In genomic region chr17:65950183-65950582, GRCm38 (mm10) we compare ENCODE assay signal across 8 mouse cellular contexts. TPM values are rescaled to one million over a fixed set of nuclear protein-coding genes. Genes with fewer than 3 reads are reported as not detected.
DNase-seq lines count a peak whose midpoint lies in the region; ATAC-seq and TF ChIP-seq lines count a peak whose summit lies in the region.

No protein-coding gene starts in this region.

- no peaks in the 10 kb centered on the region for H3K79me3 ChIP-seq in C2C12 (ENCODE audit: low read depth)

- H3K4me3 ChIP-seq in heart, embryonic 10.5 days = peak overlapping the region; percentile 96
- peak overlapping the region; percentile 59 for H3K4me3 ChIP-seq in C2C12 (ENCODE audit: insufficient read depth, poor library complexity, severe bottlenecking)
- peak overlapping the region; percentile 95 for H3K4me3 ChIP-seq in intestine, embryonic 16.5 days (ENCODE audit: low read length)
- H3K4me3 ChIP-seq in small intestine, adult 2 months (ENCODE audit: low read depth, low read length) = peak overlapping the region; percentile 88

- peaks cover 19% of the 10 kb centered on the region for H3K79me2 ChIP-seq in C2C12 (ENCODE audit: control insufficient read depth, insufficient read depth)

- WGBS in heart, embryonic 10.5 days = 39% methylated on average over 7 of the region's 7 CpGs
- WGBS in intestine, embryonic 16.5 days = 29% methylated on average over 7 of the region's 7 CpGs
- 21% methylated on average over 7 of the region's 7 CpGs for WGBS in small intestine, adult 2 months

- H3K4me1 ChIP-seq in heart, embryonic 10.5 days = peaks cover 18% of the 10 kb centered on the region; the same call in 1 of the 2 replicates
- peaks cover 5% of the 10 kb centered on the region; the same call in 1 of the 2 replicates for H3K4me1 ChIP-seq in intestine, embryonic 16.5 days (ENCODE audit: control insufficient read depth, insufficient read depth, low read length)
- 0 out of 2 replicates have a peak, but pooled peaks cover 4% of the 10 kb centered on the region for H3K4me1 ChIP-seq in small intestine, adult 2 months (ENCODE audit: control insufficient read depth, insufficient read depth, insufficient read length, low read length)

- intact Hi-C loops in heart, postnatal 25 days (cut with DNase I) = loop anchor here (2.0 to 5.0 kb wide), 3 partner anchors 63 to 152 kb away; partner anchors contain the start of genes Ndufv2 and Ralbp1

- peak; percentile 4; the same call in 1 of the 2 replicates for ATAC-seq in intestine, embryonic 16.5 days

- peak overlapping the region; percentile 95 for H3K9ac ChIP-seq in intestine, embryonic 16.5 days (ENCODE audit: low read depth, low read length)

- no peak for TF ChIP-seq POLR2A in small intestine, adult 2 months (IDR thresholded peaks at IDR 0.05; ENCODE audit: low read depth, low read length)

- H3K4me2 ChIP-seq in intestine, embryonic 16.5 days (ENCODE audit: low read depth, low read length) = peak overlapping the region; percentile 63

- TF ChIP-seq CTCF in C2C12 (IDR thresholded peaks at IDR 0.05; ENCODE audit: control insufficient read depth, insufficient read depth, insufficient read length) = no peak
- TF ChIP-seq CTCF in small intestine, adult 2 months (IDR thresholded peaks at IDR 0.05; ENCODE audit: extremely low read depth, insufficient read length, insufficient replicate concordance, low read depth, low read length) = no peak

- no peaks in the 10 kb centered on the region for H3K27me3 ChIP-seq in heart, embryonic 10.5 days (ENCODE audit: insufficient read depth, poor library complexity, severe bottlenecking)
- H3K27me3 ChIP-seq in C2C12 (ENCODE audit: control insufficient read depth, insufficient read depth, insufficient read length) = no peaks in the 10 kb centered on the region
- no peaks in the 10 kb centered on the region for H3K27me3 ChIP-seq in intestine, embryonic 16.5 days (replicated peaks; ENCODE audit: control insufficient read depth, insufficient read depth, low read length)
- no peaks in the 10 kb centered on the region for H3K27me3 ChIP-seq in small intestine, adult 2 months (ENCODE audit: control insufficient read depth, insufficient read depth, low read length)

- H3ac ChIP-seq in C2C12 (ENCODE audit: control insufficient read depth, insufficient read length, low read depth) = peak overlapping the region; percentile 71

- peak overlapping the region; percentile 98 for H3K27ac ChIP-seq in heart, embryonic 10.5 days
- H3K27ac ChIP-seq in intestine, embryonic 16.5 days (ENCODE audit: low read length) = peak overlapping the region; percentile 79; the same call in 1 of the 2 replicates
- no peak overlapping the region for H3K27ac ChIP-seq in small intestine, adult 2 months (ENCODE audit: insufficient read depth, low read depth, low read length)

- no peak for DNase-seq in heart, embryonic 10.5 days (ENCODE audit: low spot score)
- no peak for DNase-seq in heart, postnatal 25 days (ENCODE audit: low spot score)
- peak; percentile 30 to 40 for DNase-seq in cerebellum, postnatal 36 days
- no peak for DNase-seq in urinary bladder, postnatal 4 days (ENCODE audit: low spot score in 2 of 2)
- DNase-seq in gastrocnemius, postnatal 10 days = no peak

- H3K36me3 ChIP-seq in heart, embryonic 10.5 days = peaks cover 23% of the 10 kb centered on the region
- H3K36me3 ChIP-seq in C2C12 (ENCODE audit: control insufficient read depth, insufficient read depth) = peaks cover 22% of the 10 kb centered on the region
- H3K36me3 ChIP-seq in intestine, embryonic 16.5 days (ENCODE audit: control insufficient read depth, insufficient read depth, low read length) = no peaks in the 10 kb centered on the region; the same call in 1 of the 2 replicates
- H3K36me3 ChIP-seq in small intestine, adult 2 months (ENCODE audit: control insufficient read depth, insufficient read depth, low read length) = peaks cover 9% of the 10 kb centered on the region

- no peaks in the 10 kb centered on the region for H3K9me3 ChIP-seq in heart, embryonic 10.5 days
- H3K9me3 ChIP-seq in intestine, embryonic 16.5 days (ENCODE audit: control insufficient read depth, low read length) = no peaks in the 10 kb centered on the region

TF ChIP-seq in C2C12, 6 proteins besides CTCF, POLR2A, EP300 and RAD21:
- TF ChIP-seq MYOD1 (IDR thresholded peaks at IDR 0.05; ENCODE audit: control insufficient read depth, insufficient read length, low read depth) = no peak
- no peak for TF ChIP-seq FOSL1 (IDR thresholded peaks at IDR 0.05; ENCODE audit: insufficient read depth, low read length, poor library complexity, severe bottlenecking)
- TF ChIP-seq MYOG (IDR thresholded peaks at IDR 0.05; ENCODE audit: control insufficient read depth, extremely low read depth, insufficient read length) = no peak
- TF ChIP-seq CEBPB (IDR thresholded peaks at IDR 0.05; ENCODE audit: low read depth) = no peak
- TF ChIP-seq MAX (IDR thresholded peaks at IDR 0.05) = no peak
- no peak for TF ChIP-seq USF1 (IDR thresholded peaks at IDR 0.05; ENCODE audit: low read depth)

RNA-seq across cellular contexts. Expression of gene Twsg1, which starts 0.8 kb away (rescaled TPM):
- polyA plus RNA-seq in heart, embryonic 10.5 days (2016; fragmentation: Nextera tagmentation; extraction: Ambion mirVana) = 74.4 and 79.4 TPM in 2 replicates
- total RNA-seq in heart, postnatal 25 days (2021) = 10 to 100 TPM; 72.8 to 76.8 TPM
- 18.8 TPM for polyA plus RNA-seq in C2C12 (2012; fragmentation: generic; extraction: Trizol)
- polyA plus RNA-seq in intestine, embryonic 16.5 days (2015; fragmentation: Nextera tagmentation; extraction: Ambion mirVana) = 61.7 and 63.1 TPM in 2 replicates
- polyA plus RNA-seq in small intestine, adult 2 months (2012; rRNA removed) = 14.4 and 21.0 TPM in 2 replicates
- 10 to 100 TPM; 29.0 to 32.7 TPM for total RNA-seq in gastrocnemius, postnatal 10 days (2021)

Comparison
In these comparisons a context has a peak if more than half of its experiments do, and no peak if none do; other contexts are left out.
1. DNase-seq: peak in cerebellum, postnatal 36 days (2 of 2); none in heart, embryonic 10.5 days (single experiment), heart, postnatal 25 days (single experiment), urinary bladder, postnatal 4 days (0 of 2) and gastrocnemius, postnatal 10 days (single experiment).
2. Peak in every context shown above with its lines, with median percentiles within 50 percentile points of each other: H3K4me3 ChIP-seq.